Mouse (Mus musculus) thymus, postnatal 25 days (tissue): ENCODE measurements around the gene Lrrc20.
"Not testable (repeated sequence)": the region's sequence is repeated elsewhere in the genome, so short reads cannot be mapped to it uniquely, and the experiment has no call there.

Source experiments
- DNase-seq: peaks from one replicate; pipeline ENCODE4 v3.0.0; 2022

Gene Lrrc20

GRCm38 (mm10) chr10:61475594-61476439 is at the start of gene Lrrc20:
Gene Lrrc20 (plus strand): TSS chr10:61475801.
- peak; percentile 95 for DNase-seq

DNA sequence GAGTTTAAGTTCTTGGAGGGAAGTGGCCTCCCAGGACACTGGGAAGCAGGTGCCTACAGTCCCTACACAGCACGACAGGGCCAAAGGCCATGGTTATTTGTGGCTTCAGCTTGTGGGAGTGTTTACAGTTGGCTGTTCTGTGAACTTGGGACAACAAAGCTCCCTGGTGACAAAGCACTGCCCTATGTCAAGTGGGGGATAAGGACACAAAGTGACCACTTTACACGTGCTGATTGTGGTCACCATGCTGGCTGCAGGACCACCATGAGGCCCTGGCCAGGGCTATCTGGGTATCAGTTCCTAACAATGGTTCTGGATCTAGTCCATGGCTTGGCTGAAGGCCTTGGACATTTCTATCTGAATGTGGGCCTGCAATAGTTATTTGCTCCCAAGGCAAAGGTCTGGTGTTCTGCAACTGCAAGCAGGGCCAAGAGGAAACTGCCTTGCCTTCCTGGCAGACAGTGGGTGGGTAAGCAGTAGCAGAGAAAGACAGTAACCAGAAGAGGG is 49.3 kb upstream of the Lrrc20 start:
- DNase-seq: no peak

- no peak for DNase-seq
These were observed 47.6 kb upstream of the Lrrc20 start for GRCm38 (mm10) chr10:61427951-61428350.

DNA sequence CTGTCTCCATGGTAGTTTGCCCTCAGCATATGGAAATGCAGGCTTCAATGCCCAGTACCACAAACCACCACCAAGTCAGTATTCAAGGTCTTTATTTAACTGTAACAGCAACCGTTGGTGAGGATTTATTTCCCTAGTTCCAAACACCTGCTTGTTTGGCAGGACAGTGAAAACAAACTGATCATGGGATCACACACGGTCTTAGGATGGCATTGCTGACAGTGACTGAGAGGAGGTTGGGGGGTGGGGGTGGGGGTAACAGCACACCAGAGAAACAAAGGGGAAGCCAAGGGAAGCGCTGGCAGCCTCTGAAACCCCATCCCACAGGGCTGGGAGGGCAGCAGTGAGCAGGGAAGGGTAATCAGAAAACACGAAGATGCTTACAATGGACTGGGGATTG is 47.2 kb upstream of the Lrrc20 start:
- DNase-seq: no peak

DNA sequence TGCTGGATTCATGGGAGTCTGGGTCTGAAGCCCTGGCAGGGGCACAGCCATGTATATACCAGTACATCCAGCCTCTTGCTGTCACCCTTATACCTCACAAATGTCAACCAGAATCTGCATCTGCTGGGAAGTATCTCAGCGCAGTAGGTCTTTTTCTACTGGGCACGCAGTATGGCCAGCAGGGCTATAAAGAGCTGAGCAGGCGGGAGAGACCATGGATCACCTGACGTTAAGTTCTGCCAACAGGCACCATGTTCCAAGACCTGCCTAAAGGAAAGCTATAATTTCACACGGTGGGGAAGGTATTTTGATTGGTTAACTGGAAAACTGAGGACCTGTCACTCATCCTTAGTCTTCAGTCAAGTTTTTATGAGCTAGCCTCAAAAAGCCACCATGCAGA is 46.6 kb upstream of the Lrrc20 start:
- no peak for DNase-seq

DNA sequence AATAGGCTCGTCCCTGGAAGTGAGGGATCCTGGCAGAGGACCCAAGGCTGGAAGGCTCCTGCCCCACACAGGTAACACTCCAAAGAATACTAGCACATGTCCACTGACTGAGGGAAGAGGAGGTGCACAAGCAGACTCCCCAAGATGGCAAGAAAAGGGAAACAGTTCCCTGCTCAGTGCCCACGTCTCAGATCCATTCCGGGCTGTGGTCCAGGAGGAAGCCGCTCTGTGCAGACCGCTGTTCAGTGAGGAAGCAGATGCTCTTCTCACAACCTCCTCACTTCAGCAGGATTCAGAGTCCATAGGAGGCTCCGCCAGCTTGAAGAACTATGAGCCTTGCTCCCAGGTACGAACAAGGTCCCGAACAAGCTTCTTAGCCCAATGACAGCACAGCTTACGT is 44.2 kb upstream of the Lrrc20 start:
- no peak for DNase-seq

DNA sequence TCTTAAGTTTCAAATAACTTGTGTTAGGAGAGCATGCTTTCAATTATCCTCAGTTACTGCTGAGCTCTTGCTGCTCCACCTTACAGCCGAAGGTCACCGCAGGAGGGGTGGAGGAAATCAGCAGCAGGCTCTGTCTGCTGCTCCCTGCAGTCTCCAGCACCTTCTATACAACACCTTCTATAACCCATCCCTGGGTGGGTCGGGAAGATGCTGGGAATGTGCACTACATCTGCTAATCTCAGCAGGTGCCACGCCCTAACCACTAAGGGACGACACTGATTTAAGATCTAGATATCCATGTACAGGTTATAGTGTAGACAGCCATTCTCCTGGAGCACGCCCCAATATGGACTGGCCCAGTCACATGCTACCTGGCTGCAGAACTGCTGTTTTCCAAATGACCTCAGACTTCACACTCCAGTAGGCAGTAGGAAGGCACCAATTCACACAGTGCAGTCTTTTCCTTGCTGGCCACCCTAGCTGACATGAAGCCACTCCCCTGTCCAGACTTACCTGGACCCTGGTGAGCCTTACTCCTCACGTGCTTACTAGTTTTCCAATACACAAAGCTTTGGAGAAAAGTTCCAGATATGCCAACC is 35.3 kb upstream of the Lrrc20 start:
- no peak for DNase-seq

- no peak for DNase-seq
These were observed 32.1 kb upstream of the Lrrc20 start for GRCm38 (mm10) chr10:61443456-61443855.

GRCm38 (mm10) chr10:61443876-61444275 is 31.7 kb upstream of the Lrrc20 start:
- no peak for DNase-seq

GRCm38 (mm10) chr10:61445016-61445415 is 30.6 kb upstream of the Lrrc20 start:
- DNase-seq: no peak

- DNase-seq: no peak
These were observed 27.8 kb upstream of the Lrrc20 start for GRCm38 (mm10) chr10:61447581-61448353.

DNA sequence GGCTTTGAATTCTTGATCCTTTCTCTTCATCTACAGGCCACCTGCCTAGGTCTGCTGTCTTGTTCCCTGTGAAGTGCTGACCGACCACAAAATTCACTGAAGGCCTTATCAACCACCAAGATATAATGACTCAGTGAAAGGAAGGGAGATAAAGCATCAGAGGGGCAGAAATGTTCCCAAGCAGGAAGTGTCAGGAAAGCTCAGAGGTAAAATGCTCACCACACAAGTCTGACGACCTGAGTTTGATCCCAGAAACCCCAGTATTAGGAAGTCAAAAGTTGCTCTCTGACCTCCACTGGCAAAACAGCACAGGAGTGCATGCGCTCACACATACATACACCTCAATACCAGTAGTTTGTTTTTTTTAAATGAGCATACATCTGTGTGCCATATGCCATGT is 26.8 kb upstream of the Lrrc20 start:
- no peak for DNase-seq

- DNase-seq: peak; percentile 40
These were observed 24.1 kb upstream of the Lrrc20 start for GRCm38 (mm10) chr10:61451463-61451930.

- DNase-seq: peak; percentile 50
These were observed 23.5 kb upstream of the Lrrc20 start for GRCm38 (mm10) chr10:61451931-61452617.

- peak; percentile 100 for DNase-seq
These were observed 23.0 kb upstream of the Lrrc20 start, which contains the start of gene Eif4ebp2 for GRCm38 (mm10) chr10:61452645-61453044. Gene Eif4ebp2 (minus strand): TSS chr10:61452661.

DNA sequence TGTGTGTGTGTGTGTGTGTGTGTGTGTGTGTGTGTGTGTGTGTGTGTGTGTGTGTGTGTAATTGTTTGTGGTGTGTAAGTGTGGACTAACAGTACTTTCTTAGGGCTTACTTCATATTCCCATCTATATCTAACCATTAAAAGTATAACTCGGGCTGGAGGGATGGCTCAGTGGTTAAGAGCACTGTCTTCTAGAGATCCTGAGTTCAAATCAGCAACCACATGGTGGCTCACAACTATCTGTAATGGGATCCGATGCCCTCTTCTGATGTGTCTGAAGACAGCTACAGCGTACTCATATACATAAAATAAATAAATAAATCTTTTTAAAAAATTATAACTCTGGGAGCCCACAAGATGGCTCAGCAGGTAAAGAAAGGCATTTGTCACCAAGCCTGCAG is 22.4 kb upstream of the Lrrc20 start:
- not testable (repeated sequence) for DNase-seq

GRCm38 (mm10) chr10:61457182-61457581 is 18.4 kb upstream of the Lrrc20 start:
- DNase-seq: no peak

DNA sequence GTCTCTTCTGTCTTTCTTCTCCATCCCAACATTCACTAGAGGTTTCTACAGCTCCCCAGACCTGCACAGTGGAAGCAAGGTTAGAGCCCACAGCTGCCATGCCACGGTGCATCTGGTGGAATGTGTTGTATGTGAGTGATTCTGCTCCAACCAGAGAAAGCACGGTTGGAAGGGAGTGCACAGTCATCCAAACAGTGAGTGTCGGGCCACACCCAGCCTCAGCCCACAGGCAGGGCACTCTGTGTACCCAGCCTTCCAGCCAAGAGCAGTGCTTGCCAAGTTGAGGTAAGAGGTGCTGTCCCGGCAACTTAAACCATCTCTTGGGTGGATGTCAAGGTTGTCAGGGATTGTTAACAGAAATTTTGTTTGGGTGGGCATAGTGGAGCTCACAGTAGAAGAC is 10.6 kb upstream of the Lrrc20 start:
- no peak for DNase-seq

DNA sequence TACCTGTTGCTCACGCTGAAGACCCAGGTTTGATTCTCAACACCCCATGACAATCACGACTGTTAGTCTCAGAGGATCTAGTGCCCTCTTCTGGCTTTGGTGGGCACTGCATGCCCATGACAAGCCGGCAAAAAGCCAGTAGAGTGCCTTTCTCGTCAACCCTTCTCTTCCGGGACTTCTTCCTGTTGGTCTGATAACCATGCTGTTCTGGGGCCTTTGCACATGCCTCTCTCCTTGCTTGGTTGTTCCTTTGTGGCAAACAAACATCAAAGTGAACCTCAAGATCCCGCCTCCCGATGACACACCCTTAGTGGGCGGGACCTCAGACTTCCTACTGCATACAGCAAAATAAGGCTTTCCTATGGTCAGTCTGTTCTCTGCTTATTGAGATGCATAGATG is 9.4 kb upstream of the Lrrc20 start:
- peak; percentile 44 for DNase-seq

- DNase-seq: no peak
These were observed 8.7 kb upstream of the Lrrc20 start for GRCm38 (mm10) chr10:61466873-61467272.

DNA sequence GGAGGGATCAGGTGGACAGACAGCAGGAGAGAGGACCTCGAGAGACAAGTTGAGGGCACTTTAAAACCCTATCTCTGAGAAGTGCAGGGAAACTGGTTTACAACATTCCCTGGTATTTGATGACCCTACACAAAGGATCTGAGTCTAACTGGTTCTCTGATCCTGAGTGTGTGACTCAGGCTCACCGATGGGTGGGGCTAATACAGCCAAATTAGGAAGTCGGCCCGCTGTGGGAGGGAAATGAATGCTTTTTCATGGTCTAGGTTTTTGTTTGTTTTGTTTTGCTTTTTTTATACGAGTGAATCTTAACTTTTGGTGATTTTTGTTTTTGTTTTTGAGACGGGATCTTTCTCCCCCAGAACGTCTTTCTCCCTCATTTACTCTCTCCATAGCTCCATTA is 6.7 kb upstream of the Lrrc20 start:
- no peak for DNase-seq

DNA sequence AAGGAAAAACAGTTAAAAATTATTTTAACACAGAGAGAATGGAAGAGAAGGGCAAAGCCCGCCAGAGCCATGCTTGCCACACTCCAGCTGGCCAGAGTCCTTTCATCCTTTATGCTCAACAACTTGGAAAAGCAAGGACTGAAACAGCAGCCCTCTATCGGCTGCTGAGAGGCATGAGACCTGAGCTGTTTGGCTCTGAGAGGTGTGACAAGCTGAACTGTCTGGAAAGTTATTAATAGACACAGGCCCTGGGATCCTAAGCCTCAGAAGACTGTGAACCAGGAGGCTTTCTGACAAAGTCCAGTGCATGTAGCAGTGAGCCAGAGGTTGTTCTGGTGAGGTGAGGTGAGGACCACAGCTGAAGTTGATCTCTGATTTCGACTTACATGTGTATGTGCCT is 2.0 kb upstream of the Lrrc20 start:
- DNase-seq: no peak

- DNase-seq: no peak
These were observed 1.3 kb upstream of the Lrrc20 start for GRCm38 (mm10) chr10:61474344-61474743.
